Mouse (Mus musculus) limb, embryonic 14.5 days (tissue): ENCODE data around the gene Mtcl1. TPM values are rescaled to one million over a fixed set of nuclear protein-coding genes. Genes with fewer than 3 reads are reported as not detected.
"Not testable (repeated sequence)": the region's sequence is repeated elsewhere in the genome, so short reads cannot be mapped to it uniquely, and the experiment has no call there.

Source experiments
- ATAC-seq: fragments of 200-750 bp; cut with Nextera tagmentation; 2 replicates; pipeline ENCODE4 v1.8.0; 2017; ENCODE audit warnings: low read depth, moderate number of reproducible peaks, moderate TSS enrichment; ENCODE audit not compliant: low FRiP score
- DNase-seq: peaks from one replicate; pipeline ENCODE4 v3.0.0-alpha.2; 2015; ENCODE audit warnings: low spot score
- H3K27ac ChIP-seq: fragments of 300-500 bp; sonication (generic); replicated peaks from 2 replicates; pipeline ENCODE4 v1.5.1; 2014; ENCODE audit warnings: low read depth, mild to moderate bottlenecking, low read length, moderate library complexity, mixed read lengths
- H3K27me3 ChIP-seq: fragments of 300-500 bp; sonication (generic); 2 replicates; pipeline ENCODE4 v1.6.1; 2014; ENCODE audit warnings: low read length, mixed read lengths; ENCODE audit not compliant: control insufficient read depth, insufficient read depth
- H3K36me3 ChIP-seq: fragments of 300-500 bp; sonication (generic); 2 replicates; pipeline ENCODE4 v1.6.1; 2014; ENCODE audit warnings: mild to moderate bottlenecking, low read length, moderate library complexity, mixed read lengths; ENCODE audit not compliant: control insufficient read depth, insufficient read depth
- H3K4me1 ChIP-seq: fragments of 300-500 bp; sonication (generic); 2 replicates; pipeline ENCODE4 v1.6.1; 2014; ENCODE audit warnings: antibody characterized with exemption, low read length, mixed read lengths; ENCODE audit not compliant: control insufficient read depth, insufficient read depth
- H3K4me2 ChIP-seq: fragments of 300-500 bp; sonication (generic); replicated peaks from 2 replicates; pipeline ENCODE4 v1.6.1; 2014; ENCODE audit warnings: low read depth, mild to moderate bottlenecking, low read length, moderate library complexity; ENCODE audit not compliant: severe bottlenecking
- H3K4me3 ChIP-seq: fragments of 300-500 bp; sonication (generic); replicated peaks from 2 replicates; pipeline ENCODE4 v1.5.1; 2014; ENCODE audit warnings: low read length
- H3K9ac ChIP-seq: fragments of 300-500 bp; sonication (generic); 2 replicates; pipeline ENCODE4 v1.6.1; 2014; ENCODE audit warnings: mild to moderate bottlenecking, low read depth, low read length, moderate library complexity; ENCODE audit not compliant: severe bottlenecking
- H3K9me3 ChIP-seq: fragments of 300-500 bp; sonication (generic); 2 replicates; pipeline ENCODE4 v1.6.1; 2016; ENCODE audit warnings: low read length; ENCODE audit not compliant: control insufficient read depth
- POLR2A ChIP-seq: fragments of 200-500 bp; IDR thresholded peaks from 2 replicates; pipeline ENCODE4 v1.8.0; 2012; ENCODE audit warnings: inconsistent platforms, mild to moderate bottlenecking, moderate library complexity, borderline replicate concordance; ENCODE audit not compliant: insufficient read depth, insufficient read length; ENCODE audit errors: extremely low read depth
- WGBS: fragments of 180-500 bp; shearing (Covaris S2); extraction: QIAGEN DNeasy Blood & Tissue Kit; methylation state at CpG from one replicate; pipeline ENCODE4 v1.1.7; 2014; 5-methylcytosine and 5-hydroxymethylcytosine counted together
- polyA plus RNA-seq, 2 experiments: library from polyadenylated mRNA; depleted of rRNA in 1 of 2; stranded (reverse) in 1 of 2; unstranded in 1 of 2; fragments of >200 nt; fragmentation: Nextera tagmentation in 1 of 2; extraction: Ambion mirVana in 1 of 2; gene quantifications; 2 replicates each; pipeline versions ENCODE4 v1.2.1 to v1.2.3; 2012 to 2014

Gene Mtcl1
- polyA plus RNA-seq, 2 experiments: 5.3 to 6.7 TPM

DNA sequence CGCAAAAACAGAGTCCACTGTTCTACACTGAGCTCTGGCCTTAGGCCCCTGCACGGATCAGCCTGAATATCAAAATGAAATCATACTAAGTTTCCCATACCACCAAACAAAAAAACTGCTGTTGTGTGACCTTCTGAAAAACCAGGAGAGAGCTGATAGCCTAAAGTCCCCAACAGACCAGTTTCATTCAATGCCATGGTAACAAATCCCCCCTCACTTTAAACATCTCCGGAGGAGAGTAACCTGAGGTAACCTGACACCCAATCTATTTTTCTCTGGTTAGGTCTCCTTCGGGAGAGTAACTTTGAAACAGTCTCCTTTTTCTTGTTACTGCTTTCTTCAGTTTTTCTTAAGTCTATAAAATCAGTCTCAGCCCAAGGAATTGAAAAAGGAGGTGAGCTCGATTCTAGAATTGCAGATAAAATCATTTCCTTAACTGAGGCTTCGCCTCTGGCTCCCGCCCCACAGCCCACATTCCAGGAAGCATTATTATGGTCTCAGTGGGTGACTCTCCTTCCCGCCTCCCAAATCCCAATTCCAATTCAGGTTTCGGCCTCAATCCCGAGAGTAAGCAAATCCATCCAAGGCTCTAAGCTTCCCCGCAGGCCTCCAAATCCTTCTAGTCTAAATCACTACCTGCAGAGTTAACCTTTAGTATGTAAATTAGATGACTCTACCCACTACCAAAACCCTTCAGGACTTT is 10.3 kb downstream of the Mtcl1 start:
- WGBS: 11% methylated on average over 11 of the region's 11 CpGs
- no peak overlapping the region for H3K4me2 ChIP-seq
- peaks cover 12% of the 10 kb centered on the region; the same call in 1 of the 2 replicates for H3K36me3 ChIP-seq
- H3K27ac ChIP-seq: peak overlapping the region; percentile 21; the same call in 1 of the 2 replicates
- ATAC-seq: peak; percentile 44; the same call in 1 of the 2 replicates
- no peaks in the 10 kb centered on the region for H3K9me3 ChIP-seq
- no peak overlapping the region for H3K4me3 ChIP-seq
- no peak overlapping the region for H3K9ac ChIP-seq
- H3K4me1 ChIP-seq: peaks cover 11% of the 10 kb centered on the region
- TF ChIP-seq POLR2A: no peak
- no peaks in the 10 kb centered on the region for H3K27me3 ChIP-seq
- DNase-seq: no peak

DNA sequence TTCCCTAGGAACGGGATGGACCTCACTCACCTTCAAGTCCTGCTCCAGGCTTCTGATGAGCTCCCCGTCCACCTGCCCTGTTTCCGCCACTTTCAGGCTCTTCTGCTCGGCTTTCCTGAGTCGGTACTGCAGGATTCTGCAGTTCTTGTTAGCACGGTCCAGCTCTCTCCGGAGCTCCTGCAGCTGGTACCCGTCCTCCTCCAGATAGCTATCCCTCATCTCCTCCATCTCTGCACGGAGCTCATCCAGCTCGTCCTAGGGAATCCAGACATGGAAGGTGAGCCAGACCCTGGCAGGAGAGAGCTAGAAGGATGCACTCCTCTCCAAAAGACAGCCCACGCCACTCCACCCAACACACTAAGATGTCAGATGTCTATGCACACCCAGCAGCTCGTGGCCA is 11.4 kb downstream of the Mtcl1 start:
- WGBS: 78% methylated on average over 12 of the region's 12 CpGs
- TF ChIP-seq POLR2A: no peak
- H3K27me3 ChIP-seq: no peaks in the 10 kb centered on the region
- peaks cover 11% of the 10 kb centered on the region for H3K4me1 ChIP-seq
- ATAC-seq: no peak
- no peak overlapping the region for H3K27ac ChIP-seq
- no peak overlapping the region for H3K4me2 ChIP-seq
- no peak for DNase-seq
- H3K4me3 ChIP-seq: no peak overlapping the region
- no peak overlapping the region for H3K9ac ChIP-seq
- H3K36me3 ChIP-seq: peaks cover 12% of the 10 kb centered on the region; the same call in 1 of the 2 replicates
- no peaks in the 10 kb centered on the region for H3K9me3 ChIP-seq

DNA sequence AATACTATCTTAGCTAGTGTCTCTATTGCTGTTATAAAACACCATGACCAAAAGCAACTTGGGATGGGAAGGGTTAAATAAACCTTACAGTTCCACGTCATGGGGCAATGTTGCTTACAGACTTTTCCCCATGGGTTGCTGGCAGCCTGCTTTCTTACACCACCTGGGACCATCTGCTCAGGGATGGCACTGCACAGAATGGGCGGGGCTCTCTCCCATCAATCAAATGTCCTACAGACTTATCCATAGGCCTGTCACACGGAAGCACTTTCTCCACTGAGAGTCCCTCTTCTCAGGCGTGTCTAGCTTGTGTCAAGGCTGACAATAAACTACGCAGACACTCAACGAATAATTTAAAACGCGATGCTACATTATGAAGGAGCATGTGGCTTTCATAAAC is 12.7 kb downstream of the Mtcl1 start:
- Histone ChIP-seq H3K9ac (no peak overlapping the region), H3K27me3 (no peaks in the 10 kb centered on the region), H3K4me3 (no peak overlapping the region), H3K4me2 (no peak overlapping the region), H3K4me1 (peaks cover 11% of the 10 kb centered on the region), H3K36me3 (peaks cover 12% of the 10 kb centered on the region; the same call in 1 of the 2 replicates), H3K9me3 (no peaks in the 10 kb centered on the region), H3K27ac (no peak overlapping the region)
- DNase-seq (no peak), ATAC-seq (no peak)
- no peak for TF ChIP-seq POLR2A
- whole genome bisulfite sequencing: 76% methylated on average over 8 of the region's 8 CpGs

DNA sequence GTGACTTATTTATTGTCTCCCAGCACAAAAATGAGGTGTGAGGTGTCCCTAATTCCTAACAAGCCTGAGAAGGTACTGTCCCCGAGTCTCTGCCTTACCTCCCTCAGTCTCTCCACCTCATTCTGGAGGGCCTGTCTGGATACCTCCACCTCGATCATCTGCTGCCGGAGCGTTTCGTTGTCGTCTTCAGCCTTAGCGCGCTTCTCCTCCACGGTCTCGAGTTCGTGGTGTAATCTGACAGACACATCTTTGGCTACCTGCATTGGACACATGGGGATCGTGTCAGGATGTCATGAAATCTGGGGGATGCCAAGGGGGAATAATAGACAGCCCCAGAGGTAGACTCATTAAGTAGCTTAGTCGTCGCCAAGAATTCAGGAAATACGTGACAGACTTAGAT is 13.6 kb downstream of the Mtcl1 start:
- no peak for TF ChIP-seq POLR2A
- no peak for ATAC-seq
- H3K9ac ChIP-seq: no peak overlapping the region
- H3K27ac ChIP-seq: no peak overlapping the region
- H3K4me2 ChIP-seq: no peak overlapping the region
- peaks cover 12% of the 10 kb centered on the region; the same call in 1 of the 2 replicates for H3K36me3 ChIP-seq
- no peaks in the 10 kb centered on the region for H3K27me3 ChIP-seq
- no peaks in the 10 kb centered on the region for H3K9me3 ChIP-seq
- no peak overlapping the region for H3K4me3 ChIP-seq
- 95% methylated on average over 15 of the region's 15 CpGs for WGBS
- no peak for DNase-seq
- peaks cover 11% of the 10 kb centered on the region for H3K4me1 ChIP-seq

DNA sequence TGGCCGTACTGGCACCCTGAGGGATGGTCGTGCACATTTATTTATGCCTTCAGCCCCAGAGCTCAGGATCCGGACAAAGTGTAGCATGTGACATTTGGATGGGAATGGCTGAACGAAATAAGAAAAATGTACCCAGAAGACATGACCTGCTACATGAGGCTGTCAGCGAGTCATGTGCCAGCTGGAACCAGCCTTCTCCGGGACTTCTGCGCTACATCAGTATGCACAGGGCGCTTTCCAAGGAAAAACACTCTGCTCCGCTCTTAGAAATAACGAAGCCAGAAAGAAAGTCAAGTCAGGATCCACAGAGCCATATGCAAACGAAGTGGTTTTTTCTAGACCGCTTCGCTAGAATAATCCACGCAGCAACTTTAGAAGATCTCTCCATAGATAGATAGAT is 14.5 kb downstream of the Mtcl1 start:
- ATAC-seq (no peak), DNase-seq (no peak)
- H3K36me3 ChIP-seq: peaks cover 12% of the 10 kb centered on the region; the same call in 1 of the 2 replicates
- no peak overlapping the region for H3K9ac ChIP-seq
- H3K4me1 ChIP-seq: peaks cover 11% of the 10 kb centered on the region
- H3K4me3 ChIP-seq: no peak overlapping the region
- H3K9me3 ChIP-seq: no peaks in the 10 kb centered on the region
- H3K27ac ChIP-seq: no peak overlapping the region
- H3K27me3 ChIP-seq: no peaks in the 10 kb centered on the region
- TF ChIP-seq POLR2A: no peak
- H3K4me2 ChIP-seq: no peak overlapping the region
- WGBS: 93% methylated on average over 14 of the region's 14 CpGs

DNA sequence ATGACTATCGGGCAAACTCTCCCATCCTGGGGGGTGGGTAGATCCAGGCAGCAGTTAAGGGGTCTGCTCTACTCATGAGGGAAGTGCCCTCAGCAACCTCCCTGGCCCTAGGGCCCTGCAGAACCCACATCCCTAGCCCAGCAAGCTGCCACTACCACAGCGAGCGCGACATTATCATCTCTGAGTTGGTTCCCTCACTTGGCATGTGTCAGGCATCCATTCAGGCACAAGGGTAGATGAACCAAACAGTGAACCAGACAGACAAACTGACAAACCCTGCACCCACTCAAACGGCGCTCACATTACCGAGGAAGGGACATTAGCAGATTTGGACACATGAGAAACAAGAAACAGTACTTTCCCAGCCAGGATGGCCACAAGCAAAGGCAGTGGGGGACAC is 15.0 kb downstream of the Mtcl1 start:
- 90% methylated on average over 7 of the region's 7 CpGs for WGBS
- no peak for TF ChIP-seq POLR2A

DNA sequence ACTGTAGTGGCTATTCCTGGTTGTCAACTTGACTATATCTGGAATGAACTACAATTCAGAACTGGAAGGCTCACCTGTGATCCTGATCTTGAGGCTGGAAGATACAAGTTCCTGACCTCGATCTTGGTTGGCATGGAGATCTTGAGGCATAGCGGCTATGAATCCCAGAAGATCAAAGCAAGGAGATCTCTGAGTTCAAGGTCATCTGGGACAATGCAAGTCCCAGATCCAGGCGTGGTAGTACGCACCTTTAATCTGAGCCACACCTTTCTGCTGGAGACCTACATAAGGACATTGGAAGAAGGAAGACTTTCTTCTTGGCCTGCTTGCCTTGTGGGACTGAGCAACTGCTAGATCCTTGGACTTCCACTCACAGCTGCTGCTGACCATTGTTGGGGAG is 24.9 kb downstream of the Mtcl1 start:
- not testable (repeated sequence) for H3K4me3 ChIP-seq, H3K9me3 ChIP-seq, H3K27ac ChIP-seq, H3K4me1 ChIP-seq, H3K27me3 ChIP-seq, H3K9ac ChIP-seq, DNase-seq, H3K4me2 ChIP-seq, H3K36me3 ChIP-seq, ATAC-seq
- WGBS: 96% methylated on average over 4 of the region's 4 CpGs

More for the DNA sequence above, 15.0 kb downstream of the Mtcl1 start:
- DNase-seq: no peak
- H3K9me3 ChIP-seq: no peaks in the 10 kb centered on the region
- H3K4me2 ChIP-seq: no peak overlapping the region
- H3K9ac ChIP-seq: no peak overlapping the region
- ATAC-seq: no peak
- no peak overlapping the region for H3K4me3 ChIP-seq
- peaks cover 12% of the 10 kb centered on the region; the same call in 1 of the 2 replicates for H3K36me3 ChIP-seq
- H3K4me1 ChIP-seq: peaks cover 7% of the 10 kb centered on the region
- H3K27ac ChIP-seq: no peak overlapping the region
- H3K27me3 ChIP-seq: no peaks in the 10 kb centered on the region
